Mouse (Mus musculus) layer of hippocampus, adult 2 months (tissue): ENCODE measurements at regions not wholly inside any gene's neighbourhood (a gene's known extent, or its start where the extent isn't known, plus 50 kb on each side); places are given as distances from the start of the nearest gene placed in this dataset.
A peak's percentile ranks its signal among the peaks of the same experiment; 100 is the strongest.

Source experiments
- DNase-seq, 2 experiments: peaks; one replicate each; pipeline ENCODE4 v3.0.0; 2022; ENCODE audit warnings: low spot score in 2 of 2
- H3K27ac ChIP-seq: fragments of 200-600 bp; 2 replicates; pipeline ENCODE4 v1.8.1; 2022
- H3K4me3 ChIP-seq: fragments of 200-600 bp; 2 replicates; pipeline ENCODE4 v1.8.1; 2022; ENCODE audit warnings: mild to moderate bottlenecking
- CTCF ChIP-seq: fragments of 200-600 bp; conservative IDR thresholded peaks from 2 replicates; pipeline ENCODE4 v1.8.1; 2022; ENCODE audit warnings: antibody characterized with exemption, mild to moderate bottlenecking, moderate library complexity

DNA sequence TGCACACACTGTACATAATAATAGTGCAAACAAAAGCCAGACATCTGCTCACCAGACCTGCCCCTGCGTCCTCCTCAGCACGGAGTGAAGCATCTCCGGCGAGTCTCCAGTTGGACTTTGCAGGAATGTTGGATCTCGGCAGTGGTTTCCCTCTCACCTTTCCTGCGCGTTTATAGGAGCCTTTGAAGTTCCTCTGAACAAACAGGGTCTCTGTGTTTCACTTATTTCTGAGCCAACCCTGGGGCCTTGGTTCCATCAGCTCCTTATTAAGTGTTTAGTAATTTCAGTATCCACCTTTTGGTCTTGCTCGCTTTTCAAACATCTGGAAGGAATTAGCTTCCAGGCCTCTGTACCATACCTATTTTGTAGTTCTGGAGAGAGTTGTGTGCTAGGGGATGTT, 159.7 kb downstream of the Tm2d1 start:
- no peak for TF ChIP-seq CTCF
- Histone ChIP-seq H3K4me3 (no peak overlapping the region), H3K27ac (no peak overlapping the region)
- no peak for DNase-seq

DNA sequence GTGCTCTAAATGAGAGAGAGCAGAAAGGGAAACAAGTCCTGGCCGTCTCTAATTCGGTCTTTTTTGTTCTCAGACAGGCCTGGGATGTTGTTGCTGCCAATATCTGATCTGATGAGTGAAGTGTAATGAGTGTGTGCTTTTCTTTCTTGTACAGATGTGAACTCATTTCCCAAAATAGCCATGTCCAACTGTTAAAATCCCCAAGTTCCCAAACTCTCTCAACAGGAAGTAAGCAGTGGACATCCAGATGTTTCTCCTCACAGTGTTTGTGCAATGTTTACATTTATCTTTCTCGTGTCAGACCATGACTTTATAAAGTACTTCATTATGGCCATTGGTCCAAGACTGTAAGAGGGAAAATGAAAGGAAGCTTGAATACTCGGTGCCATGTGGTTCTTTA, 161.5 kb downstream of the Tm2d1 start:
- DNase-seq = no peak
- Histone ChIP-seq H3K27ac (no peak overlapping the region), H3K4me3 (no peak overlapping the region)
- no peak for TF ChIP-seq CTCF

DNA sequence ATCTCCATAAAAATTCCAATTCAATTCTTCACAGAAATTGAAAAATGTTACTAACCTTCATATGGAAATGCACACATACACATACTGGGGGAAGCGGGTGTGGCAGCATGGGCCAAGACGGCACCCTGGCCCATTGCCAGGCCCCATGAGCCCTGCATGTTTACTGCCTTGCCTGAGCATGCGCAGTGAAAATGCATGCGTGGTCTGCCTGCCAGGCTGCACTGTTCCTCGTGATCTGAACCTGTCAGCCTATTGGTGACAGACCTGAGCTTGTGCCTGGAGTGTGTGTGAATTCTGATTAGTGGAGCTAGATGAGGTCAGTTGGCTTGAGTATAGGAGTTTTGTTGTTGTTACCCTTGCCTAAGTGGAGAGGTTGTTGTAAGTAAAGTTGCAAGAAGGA, 167.9 kb downstream of the Tm2d1 start:
- TF ChIP-seq CTCF = no peak
- H3K27ac ChIP-seq = no peak overlapping the region
- no peak for DNase-seq
- no peak overlapping the region for H3K4me3 ChIP-seq

DNA sequence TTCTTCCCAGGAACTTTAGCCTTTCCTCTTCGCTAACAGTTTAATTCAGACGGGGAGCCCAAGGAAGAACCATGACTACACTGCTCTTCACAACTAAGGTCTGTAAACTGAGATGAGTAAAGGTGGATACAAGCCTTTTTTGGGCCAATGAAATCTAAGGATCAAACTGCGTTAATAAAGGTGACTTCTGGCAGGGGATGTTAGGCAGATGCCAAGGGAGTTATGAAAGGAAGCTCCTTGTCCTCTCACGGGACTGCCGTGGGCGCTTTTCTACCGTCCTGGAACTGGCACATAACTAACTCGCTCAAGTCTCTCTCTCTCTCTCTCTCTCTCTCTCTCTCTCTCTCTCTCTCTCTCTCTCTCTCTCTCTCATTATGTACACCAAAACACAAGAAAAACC, 175.7 kb downstream of the Tm2d1 start:
- no peak for DNase-seq
- no peak for TF ChIP-seq CTCF
- Histone ChIP-seq H3K27ac (no peak overlapping the region), H3K4me3 (no peak overlapping the region)

DNA sequence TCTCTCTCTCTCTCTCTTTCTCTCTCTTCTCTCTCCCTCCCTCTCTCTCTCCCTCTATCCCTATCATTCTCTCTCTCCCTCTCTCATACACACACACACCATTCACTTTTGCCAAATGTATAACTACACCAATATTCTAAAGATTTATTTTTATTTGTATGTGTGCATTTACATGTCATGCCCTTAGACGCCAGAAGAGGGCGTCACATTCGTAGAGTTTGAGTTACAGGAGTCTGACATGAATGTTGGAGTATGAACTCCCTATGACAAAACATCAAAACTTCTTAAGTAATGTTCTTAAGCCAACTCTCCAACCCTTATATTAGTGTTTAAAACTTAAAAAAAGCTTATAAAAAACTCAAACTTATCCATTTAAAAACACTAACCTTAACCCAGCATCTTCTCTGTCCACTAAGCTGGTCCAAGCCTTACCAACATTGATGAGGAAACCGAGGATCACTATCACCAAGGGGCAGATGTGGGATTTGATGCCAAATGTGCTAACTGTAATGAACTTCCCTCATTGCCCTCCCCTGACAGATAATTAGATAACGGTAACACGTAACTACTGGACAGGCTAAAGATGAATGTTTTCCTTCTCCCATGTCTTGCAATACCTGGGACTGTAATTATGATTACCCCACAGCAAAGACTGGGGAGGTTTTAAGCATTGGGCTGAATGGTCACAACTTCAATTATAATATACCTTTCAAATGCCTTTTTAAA, 176.7 kb downstream of the Tm2d1 start:
- Histone ChIP-seq H3K27ac (no peak overlapping the region), H3K4me3 (no peak overlapping the region)
- no peak for DNase-seq
- peak; percentile 59 for TF ChIP-seq CTCF

GRCm38 (mm10) chr4:98203129-98203528, 180.0 kb downstream of the Tm2d1 start:
- DNase-seq = no peak
- TF ChIP-seq CTCF = no peak
- Histone ChIP-seq H3K27ac (no peak overlapping the region; the same call in 1 of the 2 replicates), H3K4me3 (no peak overlapping the region)

DNA sequence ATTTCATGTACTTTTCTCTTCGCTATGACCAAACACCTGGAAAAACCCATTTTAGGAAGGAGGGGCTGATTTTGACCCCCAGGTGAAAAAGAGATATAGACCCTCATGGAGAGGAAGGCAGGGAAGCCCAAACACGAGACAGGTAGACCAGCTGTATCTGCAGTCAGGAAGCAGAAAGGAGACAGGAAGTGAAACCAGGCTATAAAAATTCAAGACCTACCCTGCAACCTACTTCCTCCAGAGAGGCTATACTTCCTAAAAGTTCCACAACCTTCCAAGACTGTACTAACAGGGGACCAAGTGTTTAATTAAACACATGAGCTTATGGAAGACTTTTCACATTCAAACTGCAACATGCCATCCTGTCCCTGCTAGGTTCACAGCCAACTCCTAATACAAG, 180.9 kb downstream of the Tm2d1 start:
- TF ChIP-seq CTCF = no peak
- Histone ChIP-seq H3K27ac (peak overlapping the region; percentile 21; the same call in 1 of the 2 replicates), H3K4me3 (no peak overlapping the region)
- no peak for DNase-seq

- no peak for TF ChIP-seq CTCF
- no peak for DNase-seq
- Histone ChIP-seq H3K4me3 (no peak overlapping the region), H3K27ac (no peak overlapping the region)
Measured at GRCm38 (mm10) chr4:98201102-98201501, 182.0 kb downstream of the Tm2d1 start.

DNA sequence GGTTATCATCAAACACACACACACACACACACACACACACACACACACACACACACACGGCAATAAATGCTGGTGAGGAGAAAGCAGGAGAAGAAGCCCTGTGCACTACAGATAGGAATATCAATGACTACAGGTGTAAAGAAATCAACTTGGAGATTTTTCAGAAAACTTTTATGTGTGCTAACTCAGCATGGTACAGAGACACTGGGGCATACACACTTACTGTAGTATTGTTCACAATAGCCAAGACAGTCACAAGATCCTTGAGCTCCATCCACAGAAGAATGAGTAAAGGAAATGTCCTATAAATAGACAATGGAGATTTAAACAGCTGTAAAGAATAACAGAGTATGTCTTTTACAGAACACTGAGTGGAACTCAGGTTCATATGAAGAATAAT, 182.4 kb downstream of the Tm2d1 start:
- H3K27ac ChIP-seq = no peak overlapping the region
- DNase-seq = no peak
- H3K4me3 ChIP-seq = no peak overlapping the region
- TF ChIP-seq CTCF = no peak

DNA sequence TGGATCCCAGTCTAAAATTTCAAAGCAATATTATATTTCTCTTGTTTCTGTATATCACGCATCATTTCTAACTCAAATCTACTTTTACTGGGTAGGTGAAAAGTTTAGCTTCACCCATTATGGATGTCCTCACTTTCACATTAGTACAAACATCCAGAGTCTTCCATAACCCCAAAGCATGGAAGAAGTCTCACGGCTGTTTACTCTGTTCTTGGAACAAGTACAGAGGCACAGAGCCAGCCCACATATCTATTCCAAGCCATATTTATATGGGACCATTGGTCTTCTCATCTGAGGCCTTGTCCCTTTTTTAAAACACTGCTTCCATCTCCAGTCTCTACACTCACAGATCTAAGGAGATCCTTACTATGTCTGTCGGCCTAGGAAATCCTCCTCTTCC, 192.8 kb downstream of the Tm2d1 start:
- H3K27ac ChIP-seq = no peak overlapping the region

GRCm38 (mm10) chr4:98189894-98190293, 193.2 kb downstream of the Tm2d1 start:
- no peak for DNase-seq
- no peak for TF ChIP-seq CTCF
- Histone ChIP-seq H3K27ac (no peak overlapping the region), H3K4me3 (no peak overlapping the region)

More for the DNA sequence above, 192.8 kb downstream of the Tm2d1 start:
- DNase-seq = no peak
- TF ChIP-seq CTCF = no peak
- no peak overlapping the region for H3K4me3 ChIP-seq

DNA sequence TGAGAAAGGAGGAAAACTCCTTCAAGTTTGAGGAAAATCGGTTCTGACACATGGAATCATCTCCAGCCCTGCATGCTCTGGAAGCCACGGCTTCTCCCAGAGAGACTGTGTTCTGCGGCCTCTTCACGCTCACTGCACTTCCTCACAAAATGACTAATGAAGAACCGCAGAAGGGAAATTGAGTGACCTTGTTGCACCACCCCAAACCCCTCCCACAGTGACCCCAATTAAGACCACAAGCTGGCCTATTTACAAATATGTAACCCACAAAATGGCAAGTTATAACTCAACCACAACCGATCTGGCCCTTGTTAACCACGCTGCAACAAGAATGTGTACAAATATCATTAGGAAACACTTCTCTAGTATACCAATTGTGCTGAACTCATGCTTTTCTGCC, 194.2 kb downstream of the Tm2d1 start:
- no peak for DNase-seq
- H3K4me3 ChIP-seq = no peak overlapping the region
- TF ChIP-seq CTCF = no peak
- H3K27ac ChIP-seq = no peak overlapping the region

DNA sequence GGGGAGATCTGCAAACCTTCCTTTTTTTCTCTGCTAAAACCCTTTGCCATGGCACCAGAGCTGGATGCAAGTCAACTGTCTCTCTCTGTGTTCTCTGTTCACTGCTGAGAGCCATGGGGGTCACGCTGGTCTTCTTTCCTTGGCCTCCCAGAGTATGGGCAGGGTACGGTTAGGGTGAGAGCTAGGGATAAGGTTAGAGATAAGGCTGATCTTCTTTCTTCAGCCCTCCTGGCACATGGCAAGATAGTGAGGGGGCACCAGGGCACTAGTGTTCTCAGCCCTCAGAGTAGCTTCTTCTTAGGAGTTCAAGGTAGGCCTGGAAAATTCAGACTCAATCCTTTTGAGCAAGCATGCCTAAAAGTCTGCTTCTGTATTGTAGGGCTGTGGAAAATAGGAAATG, 196.1 kb downstream of the Tm2d1 start:
- H3K4me3 ChIP-seq = no peak overlapping the region
- DNase-seq = no peak
- TF ChIP-seq CTCF = no peak
- H3K27ac ChIP-seq = no peak overlapping the region

DNA sequence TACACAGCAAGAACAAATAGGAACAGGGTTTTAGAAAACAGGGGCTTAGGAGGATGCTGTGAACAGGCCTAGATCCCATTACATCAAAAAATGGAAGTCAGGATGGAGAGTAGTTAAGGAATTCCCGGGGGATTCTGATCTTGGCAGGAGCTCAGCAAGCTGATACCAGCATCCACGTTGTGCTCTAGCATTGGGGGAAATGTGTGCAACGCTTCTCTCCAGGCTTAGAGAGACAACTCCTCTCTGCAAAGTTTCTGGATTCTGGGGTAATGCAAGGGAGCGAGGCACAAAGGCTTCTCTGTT, 201.1 kb downstream of the Tm2d1 start:
- Histone ChIP-seq H3K27ac (peak overlapping the region; percentile 73), H3K4me3 (no peak overlapping the region)
- TF ChIP-seq CTCF = no peak
- DNase-seq = peak in 1 of 2 experiments; percentile 5
